16 mouse cellular contexts compared by ENCODE assay signal in the genomic region with DNA sequence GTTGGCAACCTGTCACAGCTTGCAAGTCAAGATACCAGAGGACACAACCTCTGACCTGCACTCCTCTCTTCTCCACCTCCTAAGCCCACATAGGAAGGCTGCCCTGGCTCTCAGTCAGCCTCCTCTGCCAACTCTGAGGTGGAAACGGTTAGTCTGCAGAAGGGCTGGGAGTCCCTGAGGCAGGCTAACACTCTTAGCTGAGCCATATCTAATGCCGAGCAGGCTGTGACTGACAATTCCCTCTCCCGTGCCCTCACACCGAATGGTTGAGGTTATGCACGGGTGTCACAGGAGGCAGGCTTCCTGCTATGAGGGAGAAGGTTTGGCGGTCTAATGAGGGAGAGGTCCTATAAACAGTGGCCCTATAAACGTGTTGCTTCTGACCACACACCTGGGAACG.
"Had no signal": no experiment of that assay in that cellular context is flagged by ENCODE, and none has a peak within 500 bp of the region (broad histone marks: within the 10 kb centered on the region; RNA-seq: fewer than 3 reads in every experiment).

No protein-coding gene starts in this region.

- H3K27ac ChIP-seq: midbrain, embryonic 13.5 days; midbrain, embryonic 15.5 days; neural tube, embryonic 12.5 days; stomach, embryonic 15.5 days; stomach, postnatal 0 days had no signal

- H3K27me3 ChIP-seq: midbrain, embryonic 13.5 days; midbrain, embryonic 15.5 days; neural tube, embryonic 12.5 days; stomach, embryonic 15.5 days had no signal

- H3K36me3 ChIP-seq: midbrain, embryonic 13.5 days; midbrain, embryonic 15.5 days; neural tube, embryonic 12.5 days; stomach, embryonic 15.5 days had no signal

- H3K4me2 ChIP-seq: lung, embryonic 14.5 days; midbrain, embryonic 11.5 days; midbrain, embryonic 13.5 days; midbrain, embryonic 15.5 days; neural tube, embryonic 12.5 days; stomach, embryonic 15.5 days had no signal

- H3K4me1 ChIP-seq: neural tube, embryonic 12.5 days; stomach, embryonic 15.5 days had no signal

- DNase-seq: lung, adult 18-20 months; lung, embryonic 14.5 days; lung, postnatal 10 days; lung, postnatal 4 days; retina, postnatal 1 day; right cerebral cortex, adult 18-20 months; right cerebral cortex, postnatal 4 days; spleen, adult 18-20 months; thymus, adult 2 months; thymus, postnatal 25 days had no signal

- H3K4me3 ChIP-seq: midbrain, embryonic 13.5 days; midbrain, embryonic 15.5 days; neural tube, embryonic 12.5 days; stomach, embryonic 15.5 days had no signal

- ATAC-seq: midbrain, embryonic 13.5 days; midbrain, embryonic 15.5 days had no signal

- H3K9me3 ChIP-seq: midbrain, embryonic 13.5 days; midbrain, embryonic 15.5 days; neural tube, embryonic 12.5 days; stomach, embryonic 15.5 days had no signal

- H3K9ac ChIP-seq: lung, embryonic 14.5 days; midbrain, embryonic 13.5 days; midbrain, embryonic 15.5 days; neural tube, embryonic 12.5 days; stomach, embryonic 15.5 days had no signal
